Mouse (Mus musculus) liver, adult 2 months (tissue): ENCODE measurements around the gene Baz2b.

Experiments used
- CTCF ChIP-seq: fragments of 200-500 bp; IDR thresholded peaks from 2 replicates; pipeline ENCODE4 v1.5.1; 2011; ENCODE audit warnings: low read depth, low read length, control low read depth
- POLR2A ChIP-seq: fragments of 200-500 bp; IDR thresholded peaks from 2 replicates; pipeline ENCODE4 v1.6.1; 2011; ENCODE audit warnings: low read length, control low read depth; ENCODE audit not compliant: insufficient read depth; ENCODE audit errors: extremely low read depth

DNA sequence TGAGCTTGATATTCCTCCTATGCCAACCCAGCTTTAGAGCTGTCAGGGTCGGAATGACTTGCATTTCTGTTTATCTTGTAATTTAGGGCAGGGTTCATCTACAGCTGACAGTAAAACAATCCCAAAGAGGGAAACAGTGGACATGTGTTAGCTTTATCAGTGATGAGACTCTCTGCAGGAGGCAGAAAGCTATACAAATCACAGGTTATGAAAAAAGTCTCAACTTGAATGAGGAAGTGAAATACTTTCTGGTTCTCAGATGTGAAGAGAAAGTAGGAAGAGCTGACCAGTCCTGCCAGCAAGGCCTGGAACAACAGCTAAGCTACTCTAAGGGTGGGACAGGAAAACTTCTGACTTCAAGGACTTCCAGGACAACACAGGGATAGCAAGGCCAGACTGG lies 163.6 kb downstream of the Baz2b start:
- no peak for TF ChIP-seq POLR2A
- no peak for TF ChIP-seq CTCF
